Mouse (Mus musculus) central nervous system, embryonic 14 days (tissue): ENCODE measurements around the gene Olfr1347. TPM values are rescaled to one million over a fixed set of nuclear protein-coding genes. Genes with fewer than 3 reads are reported as not detected.

Experiments
- polyA plus RNA-seq: library from polyadenylated mRNA; depleted of rRNA; stranded (reverse); fragments of >200 nt; gene quantifications from 2 replicates; pipeline ENCODE4 v1.2.3, GENCODE M21; 2012; rRNA removed

Olfr1347 gene
- not detected in 2 replicates for polyA plus RNA-seq

DNA sequence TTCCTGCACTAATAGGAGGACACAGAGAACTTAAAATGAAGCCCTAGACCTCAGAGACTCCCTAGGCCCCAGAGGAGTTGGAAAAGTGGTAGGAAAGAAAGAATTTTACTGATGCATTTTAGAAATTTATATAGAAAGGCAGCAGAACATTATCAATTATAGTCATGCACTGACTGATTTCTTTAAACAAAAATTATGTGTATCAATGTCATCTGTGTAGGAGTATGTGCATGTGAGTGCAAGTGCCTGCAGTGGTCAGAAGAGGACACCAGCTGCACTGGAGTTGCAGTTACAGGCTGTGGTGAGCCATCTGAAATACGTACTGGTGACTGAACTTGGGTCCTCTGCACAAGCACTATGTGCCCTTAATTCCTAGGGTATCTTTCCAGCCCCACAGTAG lies at the start of gene Olfr1347:
TSS of gene Olfr1347 (minus strand) at position 101 of the 400 bp plus-strand sequence.

DNA sequence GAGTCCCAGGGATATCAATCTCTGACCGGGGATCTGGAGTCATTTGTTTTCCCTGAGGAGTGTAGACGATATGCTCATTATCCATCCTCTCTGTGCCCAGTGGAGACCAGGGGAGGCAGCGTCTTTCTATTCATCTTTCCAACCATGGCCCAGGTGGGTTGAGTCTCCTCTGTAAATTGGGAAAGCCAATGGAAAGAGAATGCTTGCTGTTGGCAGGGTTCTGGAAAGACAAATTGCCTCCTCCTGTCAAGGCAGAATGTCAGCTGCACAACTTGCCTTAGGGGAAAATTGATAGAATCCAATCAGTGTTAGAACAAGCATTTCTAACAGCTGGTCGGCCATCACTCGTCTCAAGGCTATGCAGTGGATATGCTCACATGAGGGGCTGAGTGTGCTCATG lies 23.3 kb upstream of the Olfr1347 start, which contains the start of gene Olfr1349:
TSS of gene Olfr1349 (minus strand) at position 101 of the 400 bp plus-strand sequence.

DNA sequence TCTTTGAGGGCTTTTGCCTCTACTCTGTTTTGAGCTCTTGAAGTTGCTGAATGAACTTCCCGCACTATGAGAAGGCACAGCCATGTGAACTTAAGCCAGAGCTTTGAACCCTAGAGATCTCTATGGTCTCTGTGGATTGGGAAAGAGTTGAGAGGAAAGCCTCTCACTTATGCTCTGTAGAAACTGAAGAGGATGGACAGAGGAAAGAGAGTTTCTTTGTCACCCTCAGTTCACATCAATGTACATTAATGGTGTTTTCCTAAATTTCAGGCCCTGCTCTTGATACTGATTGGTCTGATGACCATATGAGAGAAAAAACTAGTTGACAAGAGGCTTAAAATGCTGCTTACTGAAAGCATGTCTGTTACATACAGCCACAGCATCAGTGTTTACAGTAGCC lies 9.1 kb upstream of the Olfr1347 start, which contains the start of gene Olfr1348:
TSS of gene Olfr1348 (minus strand) at position 101 of the 400 bp plus-strand sequence.

DNA sequence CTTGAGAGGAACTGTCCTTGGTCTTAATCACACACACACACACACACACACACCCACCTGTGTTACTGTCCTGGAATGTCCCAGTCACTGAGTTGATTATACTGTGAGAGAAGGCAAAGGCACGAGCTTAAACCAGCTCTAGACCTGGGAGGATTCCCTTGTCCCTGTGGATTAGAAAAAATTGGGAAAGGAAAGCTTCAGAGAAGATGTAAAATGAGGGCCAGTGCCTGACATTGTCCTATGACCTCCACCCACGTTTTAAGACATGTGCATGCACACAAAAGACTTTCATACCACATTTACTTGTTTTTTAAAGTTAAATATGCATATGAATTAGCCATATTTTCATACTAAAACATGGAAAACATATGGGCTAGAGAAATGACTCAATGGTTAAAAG lies 12.7 kb downstream of the Olfr1347 start, which contains the start of gene Olfr5:
TSS of gene Olfr5 (minus strand) at position 101 of the 400 bp plus-strand sequence.

DNA sequence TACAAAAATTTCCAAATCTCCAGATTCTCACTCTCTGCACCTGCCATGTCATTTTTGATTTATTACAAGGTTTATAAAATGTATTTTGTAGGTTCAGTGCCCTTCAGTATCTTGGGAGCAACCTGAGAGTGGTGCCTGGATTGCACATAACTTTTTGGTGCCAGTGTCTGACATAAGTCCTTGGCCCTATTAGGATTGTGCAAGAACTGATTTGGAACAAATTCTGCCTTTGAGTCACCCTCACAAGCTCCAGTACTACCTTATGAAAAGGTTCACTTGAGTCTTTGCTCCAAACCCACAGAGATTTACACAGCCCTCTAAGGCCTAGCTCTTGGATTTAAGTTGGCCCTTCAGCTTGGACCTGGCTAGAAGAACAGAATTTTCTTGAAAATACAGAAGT lies 32.6 kb downstream of the Olfr1347 start, which contains the start of gene Olfr1346:
TSS of gene Olfr1346 (plus strand) at position 151 of the 400 bp plus-strand sequence.

DNA sequence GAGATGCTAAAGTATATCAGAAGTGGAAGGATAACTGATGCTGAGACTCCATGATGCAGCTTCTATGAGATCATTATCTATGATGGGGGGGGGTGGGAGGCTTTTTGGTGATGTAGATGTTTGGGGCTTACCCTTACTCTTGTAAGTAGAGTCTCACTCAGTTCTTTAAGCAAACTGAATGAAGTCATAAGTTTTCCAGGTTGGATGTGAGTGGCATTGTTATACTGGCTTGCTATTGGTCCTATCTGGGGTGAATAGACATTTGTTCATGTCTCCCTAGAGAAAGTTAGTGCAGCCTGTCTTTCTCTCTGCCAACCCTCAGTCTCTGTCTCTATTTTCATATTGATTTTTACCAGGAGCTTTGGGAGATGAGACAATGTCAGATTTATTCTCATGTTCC lies 43.7 kb downstream of the Olfr1347 start, which contains the start of gene Olfr1336:
TSS of gene Olfr1336 (plus strand) at position 301 of the 400 bp plus-strand sequence.

DNA sequence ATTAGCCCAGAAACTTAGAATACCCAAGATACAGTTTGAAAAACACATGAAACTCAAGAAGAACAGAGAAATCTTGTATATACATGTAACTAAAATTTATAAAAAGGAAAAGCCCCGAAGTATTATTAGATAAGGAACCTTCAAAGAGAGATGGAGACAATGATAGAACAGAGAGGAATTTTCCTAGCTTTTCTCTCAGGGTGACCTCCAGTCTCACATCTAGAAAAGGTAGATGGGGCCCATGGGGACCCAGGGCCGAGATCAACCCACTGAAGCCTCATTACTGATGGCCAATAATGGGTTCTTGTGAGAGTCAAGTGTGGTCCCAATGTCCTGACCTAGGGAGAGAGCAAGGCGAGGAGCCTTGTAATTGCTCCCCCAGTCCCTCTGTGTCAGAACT lies 61.2 kb downstream of the Olfr1347 start, which contains the start of gene Olfr1344:
TSS of gene Olfr1344 (plus strand) at position 301 of the 400 bp plus-strand sequence.

Other genes starting within 250 kb of the Olfr1347 start
- 0.20 TPM in 1 of 2 replicates, not detected in the other for gene Epp13, start 247.0 kb downstream of the Olfr1347 start, polyA plus RNA-seq
- gene Zfp667, start 213.2 kb downstream of the Olfr1347 start, polyA plus RNA-seq: 7.8 and 8.1 TPM in 2 replicates
- 9.2 and 10.7 TPM in 2 replicates for gene Zfp583, start 168.5 kb downstream of the Olfr1347 start, polyA plus RNA-seq
- gene Gm3854, start 156.0 kb downstream of the Olfr1347 start, polyA plus RNA-seq: 3.1 and 3.6 TPM in 2 replicates
- 3.2 and 3.7 TPM in 2 replicates for gene Zfp78, start 136.5 kb downstream of the Olfr1347 start, polyA plus RNA-seq
- 16.5 and 17.0 TPM in 2 replicates for gene Zfp28, start 116.5 kb downstream of the Olfr1347 start, polyA plus RNA-seq
- 4.9 and 6.5 TPM in 2 replicates for gene Smim17, start 101.0 kb downstream of the Olfr1347 start, polyA plus RNA-seq
- gene Gm20715, start 89.5 kb downstream of the Olfr1347 start, polyA plus RNA-seq: 0.20 and 0.25 TPM in 2 replicates
- gene Olfr1344, start 61.1 kb downstream of the Olfr1347 start, polyA plus RNA-seq: 0.21 and 0.23 TPM in 2 replicates
- gene Olfr1336, start 43.6 kb downstream of the Olfr1347 start, polyA plus RNA-seq: not detected in 2 replicates
- not detected in 2 replicates for gene Olfr1346, start 32.7 kb downstream of the Olfr1347 start, polyA plus RNA-seq
- not detected in 2 replicates for gene Olfr5, start 12.8 kb downstream of the Olfr1347 start, polyA plus RNA-seq
- not detected in 2 replicates for gene Olfr1348, start 9.0 kb upstream of the Olfr1347 start, polyA plus RNA-seq
- 0.04 TPM in 2 replicates for gene Olfr1349, start 23.2 kb upstream of the Olfr1347 start, polyA plus RNA-seq
- not detected in 2 replicates for gene Olfr1350, start 65.1 kb upstream of the Olfr1347 start, polyA plus RNA-seq
- gene Zim1, start 196.7 kb upstream of the Olfr1347 start, polyA plus RNA-seq: 14.9 and 30.8 TPM in 2 replicates
- 71.3 and 110 TPM in 2 replicates for gene Peg3, start 230.7 kb upstream of the Olfr1347 start, polyA plus RNA-seq
- 23.1 and 25.8 TPM in 2 replicates for gene Usp29, start 230.8 kb upstream of the Olfr1347 start, polyA plus RNA-seq